Mouse (Mus musculus) hindbrain, postnatal 0 days (tissue): ENCODE measurements around the gene Adcy6. TPM values are rescaled to one million over a fixed set of nuclear protein-coding genes. Genes with fewer than 3 reads are reported as not detected.

ENCODE experiments used
- ATAC-seq: fragments of 200-750 bp; cut with Nextera tagmentation; 2 replicates; pipeline ENCODE4 v1.8.0; 2017; ENCODE audit warnings: mild to moderate bottlenecking, moderate TSS enrichment, moderate library complexity
- DNase-seq: peaks from one replicate; pipeline ENCODE4 v3.0.0-alpha.2; 2015; ENCODE audit warnings: low spot score
- H3K27ac ChIP-seq: fragments of 300-500 bp; sonication (generic); 2 replicates; pipeline ENCODE4 v1.5.1; 2014; ENCODE audit warnings: mild to moderate bottlenecking
- H3K27me3 ChIP-seq: fragments of 300-500 bp; sonication (generic); 2 replicates; pipeline ENCODE4 v1.6.1; 2014; ENCODE audit warnings: low read length, mixed read lengths; ENCODE audit not compliant: insufficient read depth
- H3K36me3 ChIP-seq: fragments of 300-500 bp; sonication (generic); 2 replicates; pipeline ENCODE4 v1.6.1; 2014; ENCODE audit warnings: low read length, mixed read lengths; ENCODE audit not compliant: insufficient read depth
- H3K4me1 ChIP-seq: fragments of 300-500 bp; sonication (generic); 2 replicates; pipeline ENCODE4 v1.6.1; 2014; ENCODE audit warnings: antibody characterized with exemption, low read length, mixed read lengths; ENCODE audit not compliant: insufficient read depth
- H3K4me2 ChIP-seq: fragments of 300-500 bp; sonication (generic); 2 replicates; pipeline ENCODE4 v1.6.1; 2014; ENCODE audit warnings: low read depth, mild to moderate bottlenecking, low read length, moderate library complexity, mixed read lengths
- H3K4me3 ChIP-seq: fragments of 300-500 bp; sonication (generic); 2 replicates; pipeline ENCODE4 v1.5.1; 2014; ENCODE audit warnings: low read length
- H3K9ac ChIP-seq: fragments of 300-500 bp; sonication (generic); replicated peaks from 2 replicates; pipeline ENCODE4 v1.6.1; 2014; ENCODE audit warnings: mild to moderate bottlenecking, low read length, moderate library complexity, mixed read lengths
- H3K9me3 ChIP-seq: fragments of 300-500 bp; sonication (generic); 2 replicates; pipeline ENCODE4 v1.6.1; 2016; ENCODE audit warnings: low read length, mixed read lengths
- CTCF ChIP-seq: IDR thresholded peaks from 2 replicates; pipeline ENCODE4 v1.5.1; 2016; ENCODE audit warnings: antibody characterized with exemption, control low read depth, low read depth
- WGBS: fragments of 180-500 bp; shearing (Covaris S2); extraction: QIAGEN DNeasy Blood & Tissue Kit; methylation state at CpG from one replicate; pipeline ENCODE4 v1.1.7; 2014; 5-methylcytosine and 5-hydroxymethylcytosine counted together
- polyA plus RNA-seq: library from polyadenylated mRNA; unstranded; fragments of >200 nt; fragmentation: Nextera tagmentation; extraction: Ambion mirVana; gene quantifications from 2 replicates; pipeline ENCODE4 v1.2.1, GENCODE M21; 2015
- total RNA-seq: library from RNA; depleted of rRNA; stranded (reverse); fragments of >200 nt; gene quantifications from 2 replicates; pipeline ENCODE4 v1.2.3, GENCODE M21; 2014

Adcy6 gene
- total and polyA plus RNA-seq, 2 experiments from 2014 or later = 6.2 to 43.2 TPM

- no peak for ATAC-seq
These were observed 40.7 kb downstream of the Adcy6 start for GRCm38 (mm10) chr15:98569216-98569615.

GRCm38 (mm10) chr15:98568256-98569033, 41.4 kb downstream of the Adcy6 start:
- WGBS = 11% methylated on average over 22 of the region's 22 CpGs

More at GRCm38 (mm10) chr15:98569216-98569615, 40.7 kb downstream of the Adcy6 start:
- DNase-seq = no peak
- Histone ChIP-seq H3K27me3 (no peaks in the 10 kb centered on the region), H3K9me3 (no peaks in the 10 kb centered on the region), H3K4me1 (peaks cover 9% of the 10 kb centered on the region), H3K4me2 (peak overlapping the region; percentile 69), H3K27ac (0 out of 2 replicates have a peak overlapping the region, but pooled peaks have one; percentile 94), H3K36me3 (no peaks in the 10 kb centered on the region), H3K4me3 (peak overlapping the region; percentile 84; the same call in 1 of the 2 replicates), H3K9ac (peak overlapping the region; percentile 76)
- 73% methylated on average over 7 of the region's 7 CpGs for WGBS
- no peak for TF ChIP-seq CTCF

GRCm38 (mm10) chr15:98567278-98568134, 42.4 kb downstream of the Adcy6 start:
- peak overlapping the region; percentile 85 for H3K9ac ChIP-seq
- H3K36me3 ChIP-seq = no peaks in the 10 kb centered on the region
- H3K27me3 ChIP-seq = no peaks in the 10 kb centered on the region
- DNase-seq = peak; percentile 100
- peak; percentile 61 for TF ChIP-seq CTCF
- peak overlapping the region; percentile 86 for H3K4me2 ChIP-seq
- H3K4me1 ChIP-seq = peaks cover 9% of the 10 kb centered on the region
- H3K4me3 ChIP-seq = peak overlapping the region; percentile 84
- under 1% methylated on average over 87 of the region's 88 CpGs for WGBS
- no peaks in the 10 kb centered on the region for H3K9me3 ChIP-seq
- ATAC-seq = peak; percentile 99
- peak overlapping the region; percentile 96 for H3K27ac ChIP-seq

More at GRCm38 (mm10) chr15:98568256-98569033, 41.4 kb downstream of the Adcy6 start:
- Histone ChIP-seq H3K4me1 (peaks cover 9% of the 10 kb centered on the region), H3K36me3 (no peaks in the 10 kb centered on the region), H3K27me3 (no peaks in the 10 kb centered on the region), H3K27ac (peak overlapping the region; percentile 94), H3K4me3 (peak overlapping the region; percentile 84), H3K9me3 (no peaks in the 10 kb centered on the region), H3K9ac (peak overlapping the region; percentile 76), H3K4me2 (peak overlapping the region; percentile 69)
- DNase-seq (peak; percentile 8), ATAC-seq (no peak)
- no peak for TF ChIP-seq CTCF

GRCm38 (mm10) chr15:98566973-98567277, 43.0 kb downstream of the Adcy6 start:
- H3K4me3 ChIP-seq = peak overlapping the region; percentile 84
- peak overlapping the region; percentile 86 for H3K4me2 ChIP-seq
- peak overlapping the region; percentile 85 for H3K9ac ChIP-seq
- H3K36me3 ChIP-seq = no peaks in the 10 kb centered on the region
- H3K27ac ChIP-seq = peak overlapping the region; percentile 96
- TF ChIP-seq CTCF = no peak
- H3K27me3 ChIP-seq = no peaks in the 10 kb centered on the region
- no peak for ATAC-seq
- H3K9me3 ChIP-seq = no peaks in the 10 kb centered on the region
- under 1% methylated on average over 15 of the region's 15 CpGs for WGBS
- no peak for DNase-seq
- H3K4me1 ChIP-seq = peaks cover 9% of the 10 kb centered on the region

GRCm38 (mm10) chr15:98557186-98557585, 52.7 kb downstream of the Adcy6 start:
- H3K36me3 ChIP-seq = peaks cover 13% of the 10 kb centered on the region; the same call in 1 of the 2 replicates
- WGBS = 93% methylated on average over 5 of the region's 5 CpGs
- no peak for ATAC-seq
- no peak for DNase-seq
- H3K4me1 ChIP-seq = no peaks in the 10 kb centered on the region
- no peak overlapping the region for H3K4me2 ChIP-seq
- no peak overlapping the region for H3K27ac ChIP-seq
- no peak for TF ChIP-seq CTCF
- H3K27me3 ChIP-seq = no peaks in the 10 kb centered on the region
- no peak overlapping the region for H3K9ac ChIP-seq
- H3K4me3 ChIP-seq = no peak overlapping the region
- no peaks in the 10 kb centered on the region for H3K9me3 ChIP-seq

GRCm38 (mm10) chr15:98555881-98556280, 54.0 kb downstream of the Adcy6 start:
- DNase-seq = no peak
- Histone ChIP-seq H3K36me3 (peaks cover 21% of the 10 kb centered on the region), H3K4me3 (no peak overlapping the region), H3K9ac (no peak overlapping the region), H3K9me3 (no peaks in the 10 kb centered on the region), H3K27me3 (no peaks in the 10 kb centered on the region), H3K4me1 (no peaks in the 10 kb centered on the region), H3K27ac (no peak overlapping the region), H3K4me2 (no peak overlapping the region)
- ATAC-seq = no peak
- WGBS = 83% methylated on average over 4 of the region's 4 CpGs
- TF ChIP-seq CTCF = no peak
